Mouse (Mus musculus) intestine, postnatal 0 days (tissue): ENCODE measurements at regions not wholly inside any gene's neighbourhood (a gene's known extent, or its start where the extent isn't known, plus 50 kb on each side); places are given as distances from the start of the nearest gene placed in this dataset.

ENCODE experiments used
- ATAC-seq: fragments of 200-750 bp; cut with Nextera tagmentation; 2 replicates; pipeline ENCODE4 v1.8.0; 2017; ENCODE audit warnings: mild to moderate bottlenecking, moderate TSS enrichment, moderate library complexity
- H3K27ac ChIP-seq: fragments of 300-500 bp; sonication (generic); 2 replicates; pipeline ENCODE4 v1.5.1; 2014; ENCODE audit warnings: mild to moderate bottlenecking, low read depth, low read length, moderate library complexity
- H3K27me3 ChIP-seq: fragments of 300-500 bp; sonication (generic); replicated peaks from 2 replicates; pipeline ENCODE4 v1.6.1; 2014; ENCODE audit warnings: low read length, mixed read lengths; ENCODE audit not compliant: control insufficient read depth, insufficient read depth
- H3K36me3 ChIP-seq: fragments of 300-500 bp; sonication (generic); 2 replicates; pipeline ENCODE4 v1.6.1; 2014; ENCODE audit warnings: mild to moderate bottlenecking, moderate library complexity; ENCODE audit not compliant: control insufficient read depth, insufficient read depth
- H3K4me1 ChIP-seq: fragments of 300-500 bp; sonication (generic); replicated peaks from 2 replicates; pipeline ENCODE4 v1.6.1; 2014; ENCODE audit warnings: antibody characterized with exemption, low read length, mixed read lengths; ENCODE audit not compliant: control insufficient read depth, insufficient read depth
- H3K4me2 ChIP-seq: fragments of 300-500 bp; sonication (generic); replicated peaks from 2 replicates; pipeline ENCODE4 v1.6.1; 2014; ENCODE audit warnings: low read depth, mild to moderate bottlenecking, moderate library complexity
- H3K4me3 ChIP-seq: fragments of 300-500 bp; sonication (generic); 2 replicates; pipeline ENCODE4 v1.5.1; 2014; ENCODE audit warnings: low read depth, low read length
- H3K9ac ChIP-seq: fragments of 300-500 bp; sonication (generic); 2 replicates; pipeline ENCODE4 v1.6.1; 2014; ENCODE audit warnings: mild to moderate bottlenecking, low read depth, low read length
- H3K9me3 ChIP-seq: fragments of 300-500 bp; sonication (generic); 2 replicates; pipeline ENCODE4 v1.6.1; 2016; ENCODE audit warnings: mixed run types; ENCODE audit not compliant: control insufficient read depth
- CTCF ChIP-seq: sonication (generic); IDR thresholded peaks from 2 replicates; pipeline ENCODE4 v1.5.1; 2016; ENCODE audit warnings: low read depth, mild to moderate bottlenecking, control low read depth, antibody characterized with exemption, moderate library complexity
- WGBS: fragments of 180-500 bp; shearing (Covaris S2); extraction: QIAGEN DNeasy Blood & Tissue Kit; methylation state at CpG from one replicate; pipeline ENCODE4 v1.1.7; 2014; 5-methylcytosine and 5-hydroxymethylcytosine counted together

- Histone ChIP-seq H3K4me1 (no peaks in the 10 kb centered on the region), H3K9me3 (no peaks in the 10 kb centered on the region), H3K4me2 (no peak overlapping the region), H3K4me3 (no peak overlapping the region), H3K27me3 (no peaks in the 10 kb centered on the region), H3K27ac (no peak overlapping the region), H3K36me3 (no peaks in the 10 kb centered on the region), H3K9ac (no peak overlapping the region)
- ATAC-seq = no peak
- WGBS = 62% methylated on average over 5 of the region's 5 CpGs
- TF ChIP-seq CTCF = no peak
Measured at GRCm38 (mm10) chr5:77871403-77871802, 463.6 kb upstream of the Igfbp7 start.

- Histone ChIP-seq H3K9me3 (no peaks in the 10 kb centered on the region), H3K4me1 (no peaks in the 10 kb centered on the region), H3K27ac (no peak overlapping the region), H3K4me2 (no peak overlapping the region), H3K27me3 (no peaks in the 10 kb centered on the region), H3K9ac (no peak overlapping the region), H3K36me3 (no peaks in the 10 kb centered on the region), H3K4me3 (no peak overlapping the region)
- WGBS = 72% methylated on average over 7 of the region's 7 CpGs
- TF ChIP-seq CTCF = no peak
- no peak for ATAC-seq
Measured at GRCm38 (mm10) chr5:77865342-77865741, 457.5 kb upstream of the Igfbp7 start.

- no peak overlapping the region for H3K4me2 ChIP-seq
- no peaks in the 10 kb centered on the region for H3K36me3 ChIP-seq
- no peaks in the 10 kb centered on the region for H3K9me3 ChIP-seq
- no peaks in the 10 kb centered on the region for H3K4me1 ChIP-seq
- WGBS = 77% methylated on average over 6 of the region's 6 CpGs
- no peak overlapping the region for H3K27ac ChIP-seq
- no peak for ATAC-seq
- no peaks in the 10 kb centered on the region for H3K27me3 ChIP-seq
- H3K9ac ChIP-seq = no peak overlapping the region
- H3K4me3 ChIP-seq = no peak overlapping the region
- TF ChIP-seq CTCF = no peak
Measured at GRCm38 (mm10) chr5:77855191-77855590, 447.4 kb upstream of the Igfbp7 start.

- no peak overlapping the region for H3K9ac ChIP-seq
- no peaks in the 10 kb centered on the region for H3K27me3 ChIP-seq
- no peak for TF ChIP-seq CTCF
- H3K4me1 ChIP-seq = no peaks in the 10 kb centered on the region
- H3K4me2 ChIP-seq = no peak overlapping the region
- no peak overlapping the region for H3K4me3 ChIP-seq
- no peak for ATAC-seq
- no peak overlapping the region for H3K27ac ChIP-seq
- WGBS = 74% methylated on average over 12 of the region's 12 CpGs
- H3K9me3 ChIP-seq = no peaks in the 10 kb centered on the region
- no peaks in the 10 kb centered on the region for H3K36me3 ChIP-seq
Measured at GRCm38 (mm10) chr5:77853999-77854784, 446.4 kb upstream of the Igfbp7 start.

GRCm38 (mm10) chr5:77851645-77852044 is 443.8 kb upstream of the Igfbp7 start:
- 78% methylated on average over 3 of the region's 3 CpGs for WGBS
- H3K27me3 ChIP-seq = no peaks in the 10 kb centered on the region
- H3K4me3 ChIP-seq = no peak overlapping the region
- H3K9me3 ChIP-seq = no peaks in the 10 kb centered on the region
- H3K27ac ChIP-seq = no peak overlapping the region
- no peak overlapping the region for H3K9ac ChIP-seq
- no peaks in the 10 kb centered on the region for H3K36me3 ChIP-seq
- H3K4me1 ChIP-seq = no peaks in the 10 kb centered on the region
- H3K4me2 ChIP-seq = no peak overlapping the region
- TF ChIP-seq CTCF = peak; percentile 14; the same call in 1 of the 2 replicates
- ATAC-seq = no peak

GRCm38 (mm10) chr5:77838186-77839097 is 430.6 kb upstream of the Igfbp7 start:
- H3K4me2 ChIP-seq = no peak overlapping the region
- no peaks in the 10 kb centered on the region for H3K9me3 ChIP-seq
- no peaks in the 10 kb centered on the region for H3K4me1 ChIP-seq
- no peaks in the 10 kb centered on the region for H3K27me3 ChIP-seq
- TF ChIP-seq CTCF = no peak
- no peak overlapping the region for H3K4me3 ChIP-seq
- 46% methylated on average over 5 of the region's 5 CpGs for WGBS
- ATAC-seq = no peak
- H3K27ac ChIP-seq = no peak overlapping the region
- H3K36me3 ChIP-seq = no peaks in the 10 kb centered on the region
- no peak overlapping the region for H3K9ac ChIP-seq
